Mouse (Mus musculus): ENCODE results near the gene Meis1. TPM values are rescaled to one million over a fixed set of nuclear protein-coding genes. Genes with fewer than 3 reads are reported as not detected.

Meis1 gene
- polyA plus RNA-seq, 1 experiment, result 127 TPM

DNA sequence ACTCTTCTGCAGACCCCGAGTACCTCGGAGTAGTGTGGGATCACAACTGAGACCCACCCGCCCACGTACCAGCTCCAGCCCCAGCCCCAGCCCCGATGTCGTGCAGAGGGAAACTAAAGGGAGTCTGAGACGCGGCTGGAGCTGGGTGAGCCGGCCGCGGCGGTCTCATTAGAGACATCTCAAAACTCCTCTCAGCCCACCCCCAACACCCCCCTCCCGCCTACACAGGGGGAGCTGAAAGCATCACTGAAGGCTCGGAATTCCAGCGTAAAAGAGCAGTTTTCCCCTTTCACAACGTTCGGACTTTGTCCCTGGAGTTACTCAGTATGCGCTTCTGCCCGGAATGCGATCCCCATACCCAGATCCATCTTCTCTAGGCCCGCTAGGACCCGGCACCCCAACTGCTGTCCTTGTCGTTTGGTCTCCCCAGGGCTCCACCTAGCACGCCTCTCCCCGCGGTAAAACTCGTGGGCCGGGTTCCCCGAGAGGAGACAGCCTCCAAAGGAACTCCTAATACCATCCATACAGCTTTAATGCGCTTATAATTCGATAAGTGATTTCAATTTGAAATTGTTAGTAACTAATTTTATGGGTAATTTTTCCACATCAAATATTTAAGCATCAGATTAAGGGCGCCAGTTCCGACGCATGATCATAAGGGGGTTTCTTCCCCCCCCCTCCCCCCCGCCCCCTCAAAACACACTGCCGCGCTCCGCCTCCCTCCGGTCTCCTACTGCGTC lies 141.7 kb downstream of the Meis1 start:
- DNase-seq (ENCODE audit: low spot score), result peak; percentile 53

DNA sequence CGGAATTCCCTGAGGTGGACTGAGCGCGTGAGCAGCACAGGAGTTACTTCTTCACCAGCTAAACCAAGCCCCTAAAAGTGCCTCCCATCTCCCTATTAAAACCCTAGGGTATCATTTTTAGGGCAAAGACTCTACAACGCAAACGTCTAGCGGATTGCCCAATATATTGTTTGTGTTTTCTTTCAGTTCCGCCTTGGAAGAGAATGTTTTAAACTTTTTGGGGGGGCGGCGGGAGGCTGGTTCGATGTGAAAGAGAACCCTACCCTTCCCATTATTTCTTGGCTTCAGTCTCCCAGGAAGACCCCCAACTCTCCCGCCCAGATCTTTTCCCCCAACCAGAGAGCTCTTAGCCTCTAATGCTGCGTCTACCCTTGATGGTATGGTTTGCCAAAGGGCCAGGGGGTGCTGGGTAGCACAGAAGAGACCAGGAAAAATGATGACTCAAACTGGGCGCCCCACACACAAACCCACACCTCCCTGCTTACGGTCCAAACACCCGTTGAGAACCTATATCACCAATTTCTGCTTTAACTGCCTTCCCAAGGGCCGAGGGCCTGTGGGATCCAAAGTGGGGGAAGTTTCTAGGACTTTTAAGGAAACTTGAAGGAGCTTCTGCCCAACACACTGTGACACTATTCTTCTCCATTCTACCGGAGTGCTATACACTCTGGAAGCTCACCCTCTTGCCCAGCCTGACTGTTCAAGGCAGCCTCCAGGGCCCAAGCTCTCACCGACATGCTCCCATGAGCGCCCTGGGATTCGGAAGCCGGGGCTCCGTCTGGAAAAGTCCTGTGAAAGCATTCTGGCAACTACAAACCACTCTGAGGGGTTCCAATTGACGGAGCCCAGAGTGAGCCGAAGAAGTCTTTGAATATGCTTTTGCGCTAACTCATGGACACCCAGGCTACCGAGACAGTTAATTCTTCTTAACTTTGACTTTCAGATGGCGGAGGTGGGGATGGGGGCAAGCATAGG lies 142.6 kb downstream of the Meis1 start:
- DNase-seq (ENCODE audit: low spot score), result no peak

DNA sequence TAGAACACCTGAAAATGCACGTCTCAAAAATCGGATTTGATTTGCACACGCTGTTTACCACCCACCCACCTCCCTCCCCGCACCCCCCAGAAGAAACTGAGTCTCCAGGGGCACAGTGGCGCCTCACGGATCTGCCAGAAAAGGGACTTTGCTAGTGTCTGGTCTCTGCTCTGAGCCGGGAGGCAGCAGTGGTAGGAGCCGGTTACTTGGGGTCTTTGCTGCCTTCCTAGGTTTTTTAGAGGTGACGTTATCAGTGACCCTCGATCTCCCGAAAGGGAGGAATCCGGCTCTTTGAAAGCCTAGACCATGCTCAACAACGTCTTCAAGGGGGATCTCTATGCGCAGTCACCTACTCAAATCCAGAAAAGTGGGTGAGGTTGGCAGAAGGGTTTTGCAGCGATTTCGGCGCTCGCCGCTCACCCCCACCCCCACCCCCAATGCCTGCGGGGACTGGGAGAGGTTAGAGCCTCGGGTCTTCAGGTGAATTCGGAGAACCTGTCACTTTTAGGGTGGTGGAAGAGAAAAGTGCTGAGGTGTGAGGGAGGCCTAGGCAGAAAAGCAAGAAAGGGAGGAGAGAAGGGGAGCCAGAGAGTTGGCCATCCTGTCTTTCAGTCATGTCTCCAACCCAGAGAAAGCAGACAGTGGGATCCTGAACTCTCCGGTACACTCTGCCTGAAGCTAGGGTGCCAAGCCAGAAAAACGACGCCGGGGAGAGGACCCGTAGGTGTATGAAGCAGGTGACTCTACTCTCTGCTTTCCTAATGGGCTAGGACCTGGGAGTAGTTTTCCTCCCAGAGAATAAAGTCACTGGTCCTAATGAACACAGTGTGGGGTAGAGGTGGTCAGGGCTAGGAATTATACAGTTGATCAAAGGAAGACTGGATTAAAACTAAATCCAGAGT lies 143.5 kb downstream of the Meis1 start:
- DNase-seq (ENCODE audit: low spot score), result no peak

DNA sequence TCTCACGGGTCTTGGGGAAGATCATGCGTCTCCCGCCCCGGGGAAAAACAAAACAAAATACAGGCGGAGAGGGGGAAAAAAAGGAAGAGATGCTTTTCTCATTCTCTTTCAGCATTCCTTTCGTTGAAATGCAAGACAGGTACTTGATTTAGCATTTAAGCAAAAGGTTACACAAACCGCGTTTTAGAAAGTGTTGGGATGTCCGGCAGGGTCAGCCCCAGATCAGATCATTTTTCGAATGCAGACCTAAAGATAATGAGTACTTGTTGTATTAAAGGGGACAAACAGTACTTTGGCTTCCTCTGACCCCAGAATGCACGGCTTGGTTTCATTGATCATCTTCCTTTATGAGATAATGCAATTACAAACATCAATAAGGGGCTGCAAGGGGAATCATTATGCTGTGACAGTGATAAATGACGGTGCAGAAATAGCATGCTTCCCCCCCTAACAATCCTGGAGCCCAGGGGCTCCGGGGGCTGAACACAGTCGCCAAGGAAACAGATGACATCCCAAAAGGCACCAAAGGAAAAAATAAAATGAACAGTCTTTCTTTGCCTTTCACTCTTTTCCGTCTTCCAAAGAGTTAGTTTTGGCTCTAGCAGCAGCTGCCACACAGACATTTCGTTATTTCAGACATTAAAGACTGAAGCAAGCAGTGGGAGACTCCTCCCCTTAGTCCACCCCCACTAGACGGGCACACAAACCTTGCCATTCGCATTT lies 144.3 kb downstream of the Meis1 start:
- no peak for DNase-seq (ENCODE audit: low spot score)

DNA sequence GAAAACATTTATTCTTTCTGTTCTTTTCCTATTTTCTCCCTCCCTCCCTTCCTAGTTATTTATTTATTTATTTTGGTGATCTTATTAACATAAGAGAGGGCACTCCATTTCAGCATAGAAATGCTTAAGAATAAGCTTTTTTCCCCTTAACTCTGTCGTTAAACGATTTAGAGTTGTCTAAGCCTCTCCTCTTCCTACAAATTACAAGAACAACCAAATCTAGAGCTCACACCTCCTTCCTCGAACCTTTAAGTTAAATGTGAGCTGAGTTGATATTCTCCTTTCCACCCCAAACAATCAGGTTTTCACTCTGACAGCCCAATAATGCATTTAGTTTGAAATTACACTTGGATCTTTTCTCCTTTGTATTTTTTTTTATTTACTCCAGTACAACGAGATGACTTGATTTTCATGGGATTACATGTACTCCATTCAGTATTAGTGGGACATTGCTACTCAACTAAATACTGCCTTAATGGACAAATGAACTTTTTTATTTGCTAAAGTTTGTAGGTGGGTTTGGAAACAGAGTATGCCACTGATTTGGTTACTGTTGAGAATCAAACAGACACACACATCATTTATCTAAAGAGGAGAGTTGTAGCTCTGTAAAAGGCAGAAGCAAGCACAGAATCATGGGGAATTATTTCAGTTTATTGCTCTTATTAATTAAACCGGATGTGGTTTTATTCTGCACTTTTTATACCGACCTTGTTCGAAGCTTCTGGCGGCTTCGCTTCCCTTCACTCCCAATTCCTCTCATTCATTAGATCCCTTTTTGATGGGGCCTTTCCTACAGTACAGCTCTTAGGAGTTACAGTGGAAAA lies 145.1 kb downstream of the Meis1 start:
- no peak for DNase-seq (ENCODE audit: low spot score)

DNA sequence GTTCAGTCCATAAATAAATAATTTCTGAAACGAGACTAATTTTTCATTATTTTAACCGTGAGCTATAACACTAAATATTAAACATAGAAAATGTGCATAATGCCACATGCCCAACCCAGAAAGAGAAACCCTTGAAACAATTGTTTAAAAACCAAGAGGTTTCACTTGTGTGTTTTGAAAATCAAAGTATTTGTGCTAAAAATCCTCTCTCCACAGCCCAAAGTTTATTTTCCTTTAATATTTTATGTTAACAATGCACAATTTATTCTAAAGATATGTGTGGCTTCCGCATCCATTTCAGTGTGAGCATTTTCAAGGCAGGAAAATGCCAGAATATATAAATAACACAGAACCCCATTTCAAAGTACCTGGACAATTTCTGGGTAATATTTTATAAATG lies 146.0 kb downstream of the Meis1 start:
- no peak for DNase-seq (ENCODE audit: low spot score)

DNA sequence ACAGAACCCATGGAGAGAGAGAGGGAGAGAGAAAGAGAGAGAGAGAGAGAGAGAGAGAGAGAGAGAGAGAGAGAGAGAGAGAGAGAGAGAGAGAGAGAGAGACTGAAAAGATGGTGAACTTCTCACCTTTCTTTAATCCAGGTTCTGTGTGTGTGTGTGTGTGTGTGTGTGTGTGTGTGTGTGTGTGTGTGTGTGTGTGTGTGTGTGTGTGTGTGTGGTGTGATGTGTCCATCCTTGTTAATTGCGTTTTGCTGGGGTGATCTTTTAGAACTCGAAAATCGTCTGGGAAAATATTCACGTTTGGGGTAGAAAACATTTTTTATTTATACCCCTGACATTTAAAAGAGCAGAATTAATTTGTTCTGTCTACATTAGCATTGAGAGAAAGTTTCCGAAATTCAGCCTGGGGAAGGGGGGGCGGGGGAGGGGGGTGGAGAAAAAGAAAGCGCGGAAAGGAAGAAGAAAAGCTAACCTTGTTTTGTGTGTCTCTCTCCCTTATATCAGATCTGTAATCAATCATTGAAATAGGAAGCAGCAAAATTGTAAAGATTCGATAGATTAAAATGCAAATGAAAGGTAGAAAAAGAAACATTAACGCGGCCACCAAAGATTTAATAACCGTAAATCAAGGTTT lies 146.6 kb downstream of the Meis1 start:
- no peak for DNase-seq (ENCODE audit: low spot score)

DNA sequence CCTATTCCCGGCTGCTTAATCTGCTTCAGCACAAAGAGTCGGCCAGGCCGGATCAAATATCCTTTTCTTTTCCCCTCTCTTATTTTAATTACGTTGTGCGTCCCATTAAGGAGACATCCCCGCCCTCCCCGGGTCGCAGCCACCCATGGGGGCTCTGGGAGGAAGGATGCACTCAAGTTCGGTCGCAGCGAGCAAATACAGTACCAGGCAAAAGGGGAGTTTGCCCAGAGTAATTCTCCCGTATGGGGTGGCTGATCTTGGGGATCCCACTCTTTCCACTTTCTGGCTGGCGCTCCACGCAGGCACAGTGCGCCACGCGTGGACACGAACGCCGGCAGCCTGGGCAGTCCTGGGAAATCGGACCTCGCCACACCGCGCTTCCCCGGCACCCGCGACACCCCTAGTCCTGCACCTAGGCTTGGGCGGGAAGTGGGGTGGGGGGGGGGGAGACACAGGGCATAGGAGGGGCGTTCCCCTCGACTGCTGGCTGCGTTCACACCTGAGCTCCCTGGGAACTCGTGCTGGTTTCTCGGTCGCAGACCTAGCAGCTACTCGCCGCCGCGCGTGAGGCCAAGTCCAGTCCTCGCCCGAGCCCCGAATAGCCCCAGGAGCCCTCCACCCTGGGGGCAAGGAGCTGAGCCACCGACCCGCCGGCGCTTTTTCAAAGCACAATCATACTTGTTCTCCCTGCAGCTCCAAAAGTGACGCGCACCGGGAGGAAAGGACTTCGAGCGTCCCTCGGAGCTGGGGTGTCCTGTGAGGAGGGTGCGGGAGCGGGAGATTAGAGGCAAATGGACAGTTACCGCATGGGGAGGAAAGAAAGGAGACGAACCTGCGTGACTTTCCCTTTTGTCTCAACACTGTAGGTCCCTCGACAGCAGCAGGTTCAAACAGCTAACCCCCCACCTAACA lies 147.4 kb downstream of the Meis1 start:
- peak; percentile 62 for DNase-seq (ENCODE audit: low spot score)

DNA sequence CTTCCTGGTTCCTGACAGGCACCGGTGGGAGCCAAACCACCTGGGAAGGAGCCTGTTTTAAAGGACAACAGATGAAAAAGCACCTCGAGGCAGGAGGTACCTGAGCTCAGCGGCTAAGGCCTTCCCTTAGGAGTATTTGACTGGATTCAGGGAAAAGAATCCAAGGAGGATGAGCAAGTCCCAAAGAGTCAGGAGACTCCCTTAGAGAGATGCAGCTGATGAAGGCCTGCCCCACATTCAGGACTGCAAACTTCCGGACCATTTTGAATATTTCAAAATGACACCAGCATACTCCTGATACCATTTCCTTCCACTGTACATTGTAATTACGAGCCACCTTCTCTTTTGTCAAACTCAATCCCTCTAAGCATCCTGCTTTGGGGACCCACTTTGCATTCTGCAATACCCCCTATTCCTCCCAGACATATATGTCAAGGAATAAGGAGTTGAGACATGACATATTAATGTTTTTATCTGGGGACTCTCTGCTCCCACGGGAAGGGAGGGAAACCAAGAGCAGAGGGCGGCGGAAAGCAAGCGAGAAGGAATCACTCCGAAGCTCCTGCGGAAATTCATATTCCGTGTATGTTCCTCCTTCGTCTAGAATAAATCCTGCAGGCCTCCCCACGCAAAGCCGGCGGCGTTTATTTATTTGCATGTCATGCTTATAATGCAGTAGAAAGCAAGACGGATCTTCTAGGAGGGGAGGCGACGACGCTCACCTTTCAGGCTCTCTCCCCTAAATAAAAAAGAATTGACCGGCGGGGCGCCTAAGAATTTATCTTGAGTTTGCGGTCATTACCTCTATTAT lies 148.5 kb downstream of the Meis1 start:
- DNase-seq (ENCODE audit: low spot score), result no peak

DNA sequence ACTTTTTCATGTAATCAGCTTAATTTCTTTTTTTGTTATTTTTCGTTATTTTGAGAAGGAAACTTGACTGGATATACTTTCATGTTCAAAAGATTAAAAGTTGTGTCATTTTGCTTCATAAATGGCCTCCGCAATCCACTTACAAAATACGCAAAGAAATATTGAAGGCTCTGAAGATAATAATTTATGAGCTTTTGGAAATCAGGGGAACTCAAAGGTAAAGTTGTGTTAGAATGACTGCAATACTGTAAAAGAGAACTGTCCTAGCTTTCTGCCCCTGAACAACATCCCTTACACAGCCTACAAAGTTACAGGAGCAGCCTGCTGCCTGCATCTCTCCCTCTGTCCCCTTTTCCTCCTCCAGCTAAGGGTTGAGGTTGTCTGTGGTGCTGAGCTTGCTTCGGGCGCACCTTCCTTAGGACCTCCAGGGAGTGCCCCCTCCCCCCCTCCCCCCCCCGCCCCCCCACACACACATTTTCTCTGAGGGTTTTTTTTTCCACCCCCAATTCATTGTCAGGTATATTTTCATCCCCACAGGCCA lies 149.3 kb downstream of the Meis1 start:
- DNase-seq (ENCODE audit: low spot score), result no peak

DNA sequence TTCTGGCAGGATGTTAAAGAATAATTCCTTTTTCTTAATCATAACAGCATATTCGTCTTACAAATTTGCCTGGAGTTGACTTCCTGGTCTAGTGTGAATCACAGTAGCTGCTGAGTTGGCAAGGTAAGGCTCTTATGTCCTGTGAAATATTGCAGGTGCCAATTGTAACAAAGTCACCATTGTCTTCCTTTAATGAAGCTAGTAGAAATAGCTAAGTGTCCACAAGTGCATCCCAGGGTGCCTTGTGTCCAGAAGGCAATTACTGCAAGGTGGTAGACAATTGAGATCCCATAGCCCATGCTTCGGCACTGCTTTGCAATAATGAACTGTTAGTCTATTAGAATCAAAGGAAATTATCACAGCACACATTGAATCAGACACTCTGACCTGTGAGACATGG lies 151.1 kb downstream of the Meis1 start:
- no peak for DNase-seq (ENCODE audit: low spot score)

DNA sequence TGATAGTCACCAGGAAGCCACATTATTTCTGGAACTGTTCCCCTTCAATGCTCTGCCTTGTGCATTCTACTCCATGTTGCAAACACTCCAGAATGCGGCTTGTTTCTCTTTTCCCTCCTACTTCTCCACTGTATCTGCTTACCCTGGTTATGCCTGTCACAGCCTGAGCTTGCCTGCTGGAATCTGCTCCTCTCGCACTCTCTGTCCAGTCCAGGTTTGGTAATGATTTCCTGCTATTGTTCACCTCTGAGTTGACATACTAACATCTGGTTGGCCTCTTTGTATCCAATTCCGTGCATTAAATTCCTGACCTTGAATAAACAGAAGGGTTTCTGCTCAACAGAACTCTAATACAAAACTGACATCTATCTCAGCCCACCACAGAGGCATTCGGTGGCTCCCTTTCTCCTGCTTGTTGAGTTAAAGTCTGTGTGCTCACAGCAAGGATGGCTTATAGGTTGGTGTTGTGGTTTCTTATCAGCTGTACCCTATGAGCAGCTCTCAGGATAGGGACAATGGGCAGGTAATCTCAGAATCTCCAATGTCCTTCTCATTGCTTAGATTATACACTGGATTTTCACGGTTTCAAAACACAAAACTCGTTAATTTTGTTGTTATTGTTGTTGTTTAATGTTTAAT lies 152.5 kb downstream of the Meis1 start:
- no peak for DNase-seq (ENCODE audit: low spot score)

DNA sequence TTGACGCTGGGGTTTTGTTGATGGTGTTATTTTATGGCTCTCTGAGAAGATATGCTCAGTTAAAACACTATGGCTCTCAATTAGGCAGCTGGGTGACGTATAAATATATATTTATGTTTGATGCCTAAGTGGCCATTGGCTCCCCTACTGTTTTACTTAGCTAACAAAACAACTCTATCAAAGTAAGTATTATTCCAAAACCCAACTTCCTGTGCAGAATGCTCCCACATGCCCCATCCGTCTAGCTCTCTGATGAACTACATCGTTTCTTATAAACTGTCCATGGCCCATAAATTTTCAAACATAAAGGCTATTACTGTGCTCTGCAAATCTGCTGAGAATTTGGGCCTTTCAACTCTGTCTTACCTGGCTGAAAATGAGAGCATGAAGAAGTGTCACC lies 168.0 kb downstream of the Meis1 start:
- no peak for DNase-seq (ENCODE audit: low spot score)

DNA sequence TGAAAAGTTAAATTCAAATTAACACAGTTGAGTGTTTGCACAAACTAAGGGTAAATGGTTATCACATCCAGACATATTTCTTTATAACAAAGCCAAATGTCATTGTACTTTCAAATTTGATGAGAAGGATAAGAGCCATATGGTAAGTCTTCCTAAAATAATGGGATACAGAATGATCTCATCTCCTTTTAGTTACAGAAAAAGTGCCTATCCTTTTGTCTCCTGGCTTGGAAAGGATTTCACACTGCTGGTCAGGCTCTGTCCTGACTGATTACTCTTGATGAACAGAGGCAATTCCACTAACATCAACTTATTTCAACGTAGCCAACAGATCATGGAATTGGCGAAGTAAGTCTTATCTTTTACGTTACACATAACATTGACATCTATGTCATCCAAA lies 171.1 kb downstream of the Meis1 start:
- no peak for DNase-seq (ENCODE audit: low spot score)

DNA sequence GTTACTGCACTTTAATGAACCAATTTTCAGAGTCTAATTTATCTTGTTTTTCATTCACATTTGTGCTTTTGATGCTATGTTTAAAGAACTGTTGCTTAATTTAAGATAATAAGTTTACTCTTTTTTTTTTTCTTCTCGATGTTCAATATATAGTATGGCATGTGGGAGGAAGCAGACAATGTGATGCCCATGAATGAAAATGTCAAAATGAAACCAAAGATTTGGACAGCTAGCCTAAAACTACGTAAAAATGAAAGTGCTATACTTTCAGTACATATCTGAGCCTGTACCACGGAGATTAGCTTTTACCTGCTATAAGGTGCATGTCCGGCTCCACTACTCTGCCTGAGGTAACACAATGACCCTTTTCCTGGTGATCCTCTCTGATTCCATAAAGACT lies 172.3 kb downstream of the Meis1 start:
- no peak for DNase-seq (ENCODE audit: low spot score)

DNA sequence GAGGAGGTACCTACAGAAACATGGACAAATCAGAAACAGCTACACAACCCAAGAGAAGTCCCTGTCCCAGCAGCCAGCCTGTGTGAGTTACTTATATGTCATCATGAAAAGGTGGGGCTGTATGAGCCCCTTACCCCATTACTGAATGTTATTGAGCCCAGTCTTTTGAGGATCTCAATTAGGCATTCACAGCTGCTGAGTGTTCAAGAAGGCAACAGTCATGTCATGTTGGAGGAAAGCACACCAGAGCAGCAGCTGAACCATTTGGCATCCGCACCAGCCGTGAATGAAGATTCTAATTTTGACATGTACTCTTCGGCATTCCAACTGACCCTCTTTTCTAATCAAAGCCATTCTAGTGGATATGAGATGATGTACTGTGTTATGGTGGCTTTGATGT lies 172.9 kb downstream of the Meis1 start:
- DNase-seq (ENCODE audit: low spot score), result no peak

DNA sequence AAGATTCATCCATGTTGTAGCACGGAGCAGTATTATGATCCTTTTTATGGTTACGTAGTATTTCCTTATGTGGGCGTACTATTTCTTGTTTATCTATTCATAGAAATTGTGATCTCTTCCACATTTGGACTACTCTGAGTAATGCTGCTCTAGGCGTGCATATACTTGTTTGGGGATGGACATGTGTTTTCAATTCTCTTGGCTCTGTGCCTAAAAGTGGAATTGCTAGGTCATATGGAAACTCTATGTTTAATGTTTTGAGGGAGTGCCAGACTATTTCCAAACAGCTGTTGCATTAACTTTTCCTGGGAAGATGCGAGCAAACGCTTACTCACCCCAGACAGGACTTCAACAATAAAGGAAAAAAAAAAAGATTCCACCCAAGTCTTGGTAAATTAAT lies 173.3 kb downstream of the Meis1 start:
- DNase-seq (ENCODE audit: low spot score), result no peak
